Comparison of ENCODE assay signal across 9 mouse cellular contexts in genomic region chr9:103657183-103657975, GRCm38 (mm10).
DNase-seq lines count a peak whose midpoint lies in the region; ATAC-seq lines count a peak whose summit lies in the region.
"Had no signal": no experiment of that assay in that cellular context is flagged by ENCODE, and none has a peak within 500 bp of the region (broad histone marks: within the 10 kb centered on the region; RNA-seq: fewer than 3 reads in every experiment).

No protein-coding gene starts in this region.

- peak overlapping the region; percentile 64 for H3K27ac ChIP-seq in forebrain, embryonic 12.5 days
- H3K27ac ChIP-seq in kidney, embryonic 14.5 days (ENCODE audit: low read depth, low read length) = peak overlapping the region; percentile 2; the same call in 1 of the 2 replicates
- H3K27ac ChIP-seq in neural tube, embryonic 13.5 days (replicated peaks) = peak overlapping the region; percentile 84
- H3K27ac ChIP-seq: left cerebral cortex, adult 2 months had no signal

- peaks cover 55% of the 10 kb centered on the region for H3K4me1 ChIP-seq in forebrain, embryonic 12.5 days
- peaks cover 37% of the 10 kb centered on the region for H3K4me1 ChIP-seq in kidney, embryonic 14.5 days (ENCODE audit: control insufficient read depth, insufficient read depth, low read length)
- peaks cover 65% of the 10 kb centered on the region for H3K4me1 ChIP-seq in neural tube, embryonic 13.5 days (replicated peaks)

- H3K4me3 ChIP-seq in forebrain, embryonic 12.5 days (replicated peaks) = no peak overlapping the region
- H3K4me3 ChIP-seq in kidney, embryonic 14.5 days (ENCODE audit: low read length) = no peak overlapping the region
- H3K4me3 ChIP-seq in neural tube, embryonic 13.5 days = no peak overlapping the region
- H3K4me3 ChIP-seq: left cerebral cortex, adult 2 months had no signal

- H3K27me3 ChIP-seq in forebrain, embryonic 12.5 days = no peaks in the 10 kb centered on the region
- no peaks in the 10 kb centered on the region for H3K27me3 ChIP-seq in kidney, embryonic 14.5 days (ENCODE audit: control insufficient read depth, insufficient read depth, low read length)
- H3K27me3 ChIP-seq in neural tube, embryonic 13.5 days = no peaks in the 10 kb centered on the region

- peak overlapping the region; percentile 13; the same call in 1 of the 2 replicates for H3K4me2 ChIP-seq in forebrain, embryonic 12.5 days
- H3K4me2 ChIP-seq in kidney, embryonic 14.5 days (replicated peaks; ENCODE audit: low read depth, low read length) = no peak overlapping the region
- H3K4me2 ChIP-seq in neural tube, embryonic 13.5 days = no peak overlapping the region

- peak; percentile 39; the same call in 1 of the 2 replicates for ATAC-seq in forebrain, embryonic 12.5 days (ENCODE audit: low FRiP score)
- peak; percentile 59; the same call in 1 of the 2 replicates for ATAC-seq in kidney, embryonic 14.5 days (ENCODE audit: low FRiP score, low TSS enrichment)
- peak; percentile 70 for ATAC-seq in neural tube, embryonic 13.5 days (ENCODE audit: low read depth)
- no peak for ATAC-seq in erythroid progenitor cell, adult 5-6 weeks (replicated peaks; ENCODE audit: low FRiP score, poor library complexity, severe bottlenecking)

- intact Hi-C loops in left cerebral cortex, postnatal 4 days (cut with DNase I) = no loop called here

- no peaks in the 10 kb centered on the region for H3K9me3 ChIP-seq in forebrain, embryonic 12.5 days
- H3K9me3 ChIP-seq in kidney, embryonic 14.5 days (ENCODE audit: control insufficient read depth, low read length) = no peaks in the 10 kb centered on the region
- H3K9me3 ChIP-seq in neural tube, embryonic 13.5 days = no peaks in the 10 kb centered on the region

- 36% methylated on average over 13 of the region's 13 CpGs for WGBS in forebrain, embryonic 12.5 days
- 32% methylated on average over 13 of the region's 13 CpGs for WGBS in kidney, embryonic 14.5 days
- whole genome bisulfite sequencing in neural tube, embryonic 13.5 days = 25% methylated on average over 13 of the region's 13 CpGs

- no peak overlapping the region for H3K9ac ChIP-seq in forebrain, embryonic 12.5 days
- no peak overlapping the region for H3K9ac ChIP-seq in kidney, embryonic 14.5 days (ENCODE audit: low read depth, low read length)
- no peak overlapping the region for H3K9ac ChIP-seq in neural tube, embryonic 13.5 days

- H3K36me3 ChIP-seq in forebrain, embryonic 12.5 days (replicated peaks) = no peaks in the 10 kb centered on the region
- no peaks in the 10 kb centered on the region for H3K36me3 ChIP-seq in kidney, embryonic 14.5 days (ENCODE audit: control insufficient read depth, insufficient read depth, low read length)
- no peaks in the 10 kb centered on the region for H3K36me3 ChIP-seq in neural tube, embryonic 13.5 days

- peak; percentile 32 for DNase-seq in left cerebral cortex, postnatal 4 days
- no peak for DNase-seq in left cerebral cortex, adult 18-20 months (ENCODE audit: low spot score in 2 of 2)
- no peak for DNase-seq in urinary bladder, postnatal 25 days (ENCODE audit: low spot score)
- DNase-seq in layer of hippocampus, adult 9-11 months = no peak

Comparison
In these comparisons a context has a peak if more than half of its experiments do, and no peak if none do; other contexts are left out.
1. H3K27ac ChIP-seq: peak in every context shown above with its lines; median percentile 84 in neural tube, embryonic 13.5 days; 64 in forebrain, embryonic 12.5 days; 2 in kidney, embryonic 14.5 days.